Mouse (Mus musculus): ENCODE measurements around the gene Slc5a1.

Slc5a1 gene

DNA sequence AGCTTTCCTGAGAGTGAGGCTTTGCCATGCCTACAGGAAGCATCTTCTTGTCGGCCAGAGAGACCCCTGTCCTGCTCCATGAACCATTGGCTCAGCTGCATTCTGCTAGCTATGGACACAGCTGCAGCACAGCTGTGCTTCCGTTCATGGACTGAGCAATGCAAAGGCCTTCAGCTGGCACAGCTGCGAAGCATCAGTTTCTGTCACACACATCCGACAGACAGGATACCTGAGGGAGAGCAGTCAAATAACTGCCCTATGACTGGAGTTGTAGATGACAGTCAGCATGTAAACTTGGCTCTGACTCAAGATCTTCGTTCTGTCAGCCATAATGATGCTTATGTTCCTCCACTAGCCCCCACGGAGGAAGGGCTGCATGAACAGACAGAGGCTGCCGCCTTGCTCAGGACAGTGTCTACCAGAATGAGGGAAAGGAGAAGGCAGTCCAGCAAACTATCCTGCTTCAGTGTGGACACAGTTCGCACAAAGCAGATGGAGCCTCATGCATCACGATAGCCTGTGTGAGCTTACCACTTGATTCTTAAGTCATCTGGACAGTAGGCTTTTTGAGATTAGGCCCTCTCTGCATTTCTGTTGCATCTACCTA is 91.3 kb downstream of the Slc5a1 start:
- DNase-seq: peak; percentile 73

- peak; percentile 17 for DNase-seq
These were observed 96.1 kb downstream of the Slc5a1 start for GRCm38 (mm10) chr5:33200071-33200470.

GRCm38 (mm10) chr5:33201697-33202096 is 97.7 kb downstream of the Slc5a1 start:
- DNase-seq: peak; percentile 76

- DNase-seq: peak; percentile 77
These were observed 98.6 kb downstream of the Slc5a1 start for GRCm38 (mm10) chr5:33202516-33203170.

GRCm38 (mm10) chr5:33203171-33203565 is 99.1 kb downstream of the Slc5a1 start:
- DNase-seq: peak; percentile 72

GRCm38 (mm10) chr5:33203691-33204242 is 99.7 kb downstream of the Slc5a1 start:
- DNase-seq: peak; percentile 93

GRCm38 (mm10) chr5:33204284-33204683 is 100.3 kb downstream of the Slc5a1 start:
- peak; percentile 61 for DNase-seq

DNA sequence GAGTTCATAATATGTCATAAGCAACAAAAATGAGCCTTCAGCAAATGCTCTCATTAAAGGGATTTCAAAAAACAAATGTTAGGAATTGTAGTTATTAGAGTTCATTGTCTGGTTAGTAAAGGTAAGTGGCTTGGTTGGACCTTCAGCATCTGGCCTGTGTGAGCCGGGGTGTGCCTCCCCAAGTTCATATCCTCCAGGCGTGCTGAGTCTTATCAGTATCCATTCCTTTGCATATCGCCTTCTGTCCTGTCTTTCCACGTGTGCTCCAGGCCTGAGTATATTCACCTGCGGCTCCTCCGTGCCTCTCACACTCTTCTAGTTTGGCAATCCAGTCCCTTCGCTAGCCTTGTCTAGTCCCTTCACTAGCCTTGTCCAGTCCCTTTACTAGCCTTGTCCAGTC is 102.3 kb downstream of the Slc5a1 start:
- peak; percentile 41 for DNase-seq

GRCm38 (mm10) chr5:33207136-33207535 is 103.1 kb downstream of the Slc5a1 start:
- DNase-seq: peak; percentile 81

DNA sequence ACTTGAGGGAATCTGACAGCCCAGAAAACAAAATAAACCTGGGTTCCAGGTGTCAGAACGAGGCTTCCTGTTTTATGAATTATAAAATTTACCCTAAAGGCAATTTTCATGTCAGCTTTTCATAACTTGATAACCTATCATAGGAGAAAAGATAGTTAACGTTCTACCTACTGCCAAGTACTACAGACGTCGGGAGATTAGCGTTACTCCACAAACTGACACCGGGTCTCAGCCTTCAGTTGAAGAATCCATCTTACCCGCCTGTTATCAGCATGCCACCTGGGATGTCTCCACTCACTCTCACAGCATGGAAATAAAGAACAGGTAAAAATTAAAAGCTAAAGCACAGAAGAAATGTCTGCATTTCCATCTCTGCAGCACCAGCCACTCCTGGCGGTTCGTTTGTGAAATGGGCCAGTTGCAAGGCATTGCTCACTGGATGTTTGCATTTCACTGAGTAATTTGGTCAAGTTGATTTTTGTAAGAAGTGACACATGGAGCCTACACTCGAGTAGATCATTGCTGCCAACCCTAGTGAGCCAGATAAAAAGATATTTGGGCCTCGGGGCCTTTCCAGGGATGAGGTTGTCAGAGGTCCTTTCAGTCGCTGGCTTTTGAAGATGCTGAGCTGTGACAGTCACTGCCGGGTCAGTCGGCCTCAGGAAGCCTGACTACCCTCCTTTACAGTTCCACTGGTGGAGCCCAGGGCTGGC is 104.7 kb downstream of the Slc5a1 start:
- DNase-seq: peak; percentile 66

DNA sequence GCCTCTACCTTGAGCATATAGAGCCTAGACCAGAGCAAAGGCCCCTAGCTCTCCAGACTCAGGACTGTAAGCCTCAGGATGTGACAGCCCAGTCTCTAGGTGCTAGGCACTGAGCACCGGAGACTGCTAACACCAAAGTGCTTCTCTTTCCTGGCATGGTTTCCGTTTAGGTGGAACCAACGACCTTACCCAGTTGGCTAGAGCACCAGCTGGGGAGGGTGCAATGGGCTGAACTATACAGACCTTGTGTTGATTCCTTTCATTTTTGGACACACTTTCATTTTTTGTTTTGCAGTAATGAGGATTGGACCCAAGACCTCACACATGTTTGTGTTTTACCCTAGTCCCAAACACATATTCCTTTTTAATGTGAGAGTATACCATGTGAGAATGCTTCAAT is 106.5 kb downstream of the Slc5a1 start:
- peak; percentile 50 for DNase-seq

- peak; percentile 88 for DNase-seq
These were observed 107.2 kb downstream of the Slc5a1 start for GRCm38 (mm10) chr5:33211254-33211653.

Data from heart, adult 11 months (tissue).